Mouse (Mus musculus) MEL (cell line): ENCODE results near the gene Dhx58. TPM values are rescaled to one million over a fixed set of nuclear protein-coding genes. Genes with fewer than 3 reads are reported as not detected.

ENCODE experiments used
- DNase-seq: peaks from one replicate; pipeline ENCODE4 v3.0.0; 2011; ENCODE audit warnings: low read depth, low spot score
- H3K27ac ChIP-seq: 2 replicates; pipeline ENCODE4 v1.5.1; 2012; ENCODE audit warnings: low read depth, mild to moderate bottlenecking, control low read depth, low read length, moderate library complexity; ENCODE audit not compliant: control insufficient read depth
- H3K27me3 ChIP-seq, 2 experiments: fragments of 150-350 bp in 1 of 2; sonication (generic) in 1 of 2; 2 replicates each; pipeline ENCODE4 v1.6.1; 2012; ENCODE audit warnings: low read length in 2 of 2, mild to moderate bottlenecking in 2 of 2, improper control_type of control experiment in 1 of 2, moderate library complexity in 1 of 2; ENCODE audit not compliant: insufficient read depth in 2 of 2, control insufficient read depth in 1 of 2
- H3K36me3 ChIP-seq, 2 experiments: 2 replicates each; pipeline ENCODE4 v1.6.1; 2012 to 2014; ENCODE audit warnings: low read length in 2 of 2, improper control_type of control experiment in 1 of 2, inconsistent platforms in 1 of 2, mild to moderate bottlenecking in 1 of 2; ENCODE audit not compliant: insufficient read depth in 2 of 2, control insufficient read depth in 1 of 2
- H3K4me1 ChIP-seq, 2 experiments: fragments of 150-350 bp in 1 of 2; sonication (generic) in 1 of 2; 2 replicates each; pipeline ENCODE4 v1.6.1; 2012; ENCODE audit warnings: low read length in 2 of 2, improper control_type of control experiment in 1 of 2, mild to moderate bottlenecking in 1 of 2; ENCODE audit not compliant: insufficient read depth in 2 of 2, control insufficient read depth in 1 of 2
- H3K4me3 ChIP-seq, 2 experiments: fragments of 150-350 bp in 1 of 2; sonication (generic) in 1 of 2; 2 replicates each; pipeline ENCODE4 v1.5.1; 2012; ENCODE audit warnings: low read depth in 2 of 2, low read length in 2 of 2, mild to moderate bottlenecking in 2 of 2, moderate library complexity in 2 of 2, control low read depth in 1 of 2, improper control_type of control experiment in 1 of 2; ENCODE audit not compliant: control insufficient read depth in 1 of 2, insufficient read depth in 1 of 2
- H3K79me2 ChIP-seq: 2 replicates; pipeline ENCODE4 v1.6.1; 2012; ENCODE audit warnings: mild to moderate bottlenecking, low read length, moderate library complexity; ENCODE audit not compliant: control insufficient read depth, poor library complexity, insufficient read depth
- H3K9ac ChIP-seq: 2 replicates; pipeline ENCODE4 v1.6.1; 2012; ENCODE audit warnings: low read depth, mild to moderate bottlenecking, control low read depth, low read length, moderate library complexity; ENCODE audit not compliant: control insufficient read depth, poor library complexity, severe bottlenecking
- H3K9me3 ChIP-seq: fragments of 150-350 bp; sonication (generic); replicated peaks from 2 replicates; pipeline ENCODE4 v1.6.1; 2012; ENCODE audit warnings: mild to moderate bottlenecking, low read length, improper control_type of control experiment, moderate library complexity; ENCODE audit not compliant: insufficient read depth
- BHLHE40 ChIP-seq: IDR thresholded peaks from 2 replicates; pipeline ENCODE4 v1.6.1; 2012; ENCODE audit warnings: low read depth, mild to moderate bottlenecking, inconsistent platforms, low read length, improper control_type of control experiment, borderline replicate concordance
- CHD2 ChIP-seq: IDR thresholded peaks from 2 replicates; pipeline ENCODE4 v1.6.1; 2011; ENCODE audit warnings: low read length, improper control_type of control experiment
- E2F4 ChIP-seq: IDR thresholded peaks from 2 replicates; pipeline ENCODE4 v1.6.1; 2011; ENCODE audit warnings: low read depth, low read length, improper control_type of control experiment, borderline replicate concordance
- ELF1 ChIP-seq: IDR thresholded peaks from 2 replicates; pipeline ENCODE4 v1.6.1; 2014; ENCODE audit warnings: low read depth, mild to moderate bottlenecking, inconsistent platforms, low read length, improper control_type of control experiment, moderate library complexity
- ETS1 ChIP-seq: IDR thresholded peaks from 2 replicates; pipeline ENCODE4 v1.6.1; 2012; ENCODE audit warnings: low read depth, mild to moderate bottlenecking, inconsistent platforms, low read length, improper control_type of control experiment, moderate library complexity
- GATA1 ChIP-seq: IDR thresholded peaks from 2 replicates; pipeline ENCODE4 v1.6.1; 2011; ENCODE audit warnings: low read depth, low read length, improper control_type of control experiment
- MAFK ChIP-seq: IDR thresholded peaks from 2 replicates; pipeline ENCODE4 v1.6.1; 2011; ENCODE audit warnings: low read depth, mild to moderate bottlenecking, low read length, improper control_type of control experiment, borderline replicate concordance
- MAX ChIP-seq: IDR thresholded peaks from 2 replicates; pipeline ENCODE4 v1.6.1; 2011; ENCODE audit warnings: low read length, improper control_type of control experiment
- MAZ ChIP-seq: IDR thresholded peaks from 2 replicates; pipeline ENCODE4 v1.6.1; 2012; ENCODE audit warnings: low read depth, mild to moderate bottlenecking, inconsistent platforms, low read length, improper control_type of control experiment
- MEF2A ChIP-seq: IDR thresholded peaks from 2 replicates; pipeline ENCODE4 v1.6.1; 2014; ENCODE audit warnings: low read depth, mild to moderate bottlenecking, inconsistent platforms, low read length, improper control_type of control experiment; ENCODE audit not compliant: poor library complexity, insufficient replicate concordance, severe bottlenecking; ENCODE audit errors: extremely low read depth
- MXI1 ChIP-seq: IDR thresholded peaks from 2 replicates; pipeline ENCODE4 v1.6.1; 2011; ENCODE audit warnings: mild to moderate bottlenecking, low read depth, low read length, improper control_type of control experiment
- MYB ChIP-seq: IDR thresholded peaks from 2 replicates; pipeline ENCODE4 v1.6.1; 2011; ENCODE audit warnings: mild to moderate bottlenecking, low read depth, low read length, improper control_type of control experiment
- NELFE ChIP-seq: IDR thresholded peaks from 2 replicates; pipeline ENCODE4 v1.6.1; 2011; ENCODE audit warnings: low read depth, low read length, improper control_type of control experiment
- NRF1 ChIP-seq: IDR thresholded peaks from 2 replicates; pipeline ENCODE4 v1.6.1; 2014; ENCODE audit warnings: low read depth, mild to moderate bottlenecking, inconsistent platforms, low read length, improper control_type of control experiment, moderate library complexity; ENCODE audit not compliant: poor library complexity, insufficient read depth, severe bottlenecking
- RAD21 ChIP-seq: IDR thresholded peaks from 2 replicates; pipeline ENCODE4 v1.6.1; 2011; ENCODE audit warnings: mild to moderate bottlenecking, low read depth, low read length, improper control_type of control experiment
- RCOR1 ChIP-seq: IDR thresholded peaks from 2 replicates; pipeline ENCODE4 v1.6.1; 2012; ENCODE audit warnings: low read depth, mild to moderate bottlenecking, inconsistent platforms, low read length, improper control_type of control experiment
- SMC3 ChIP-seq: IDR thresholded peaks from 2 replicates; pipeline ENCODE4 v1.6.1; 2011; ENCODE audit warnings: low read depth, low read length, improper control_type of control experiment
- TAL1 ChIP-seq: IDR thresholded peaks from 2 replicates; pipeline ENCODE4 v1.6.1; 2012; ENCODE audit warnings: mild to moderate bottlenecking, inconsistent platforms, low read length, moderate library complexity, mixed read lengths
- TBP ChIP-seq: IDR thresholded peaks from 2 replicates; pipeline ENCODE4 v1.8.0; 2011; ENCODE audit warnings: low read depth, low read length, improper control_type of control experiment
- ZC3H11A ChIP-seq: IDR thresholded peaks from 2 replicates; pipeline ENCODE4 v1.6.1; 2012; ENCODE audit warnings: low read depth, mild to moderate bottlenecking, inconsistent platforms, low read length, improper control_type of control experiment
- ZNF384 ChIP-seq: IDR thresholded peaks from 2 replicates; pipeline ENCODE4 v1.6.1; 2012; ENCODE audit warnings: low read depth, mild to moderate bottlenecking, inconsistent platforms, low read length, improper control_type of control experiment
- polyA plus RNA-seq, 2 experiments: library from polyadenylated mRNA; stranded (reverse) in 1 of 2; unstranded in 1 of 2; fragments of >175 nt in 1 of 2; fragments of >200 nt in 1 of 2; gene quantifications; 2 replicates each; pipeline versions ENCODE4 v1.2.1 to v1.2.4; 2012; ENCODE audit warnings: low replicate concordance in 2 of 2, low read depth in 1 of 2; ENCODE audit not compliant: insufficient read length in 2 of 2, insufficient read depth in 1 of 2, missing spikeins in 1 of 2
- total RNA-seq: library from RNA; depleted of rRNA; stranded (reverse); fragments of 300-350 nt; gene quantifications from 2 replicates; pipeline ENCODE4 v1.2.3, GENCODE M21; 2012

Gene Dhx58
- total and polyA plus RNA-seq, 3 experiments: 3.6 to 3.9 TPM; not detected in 1

DNA sequence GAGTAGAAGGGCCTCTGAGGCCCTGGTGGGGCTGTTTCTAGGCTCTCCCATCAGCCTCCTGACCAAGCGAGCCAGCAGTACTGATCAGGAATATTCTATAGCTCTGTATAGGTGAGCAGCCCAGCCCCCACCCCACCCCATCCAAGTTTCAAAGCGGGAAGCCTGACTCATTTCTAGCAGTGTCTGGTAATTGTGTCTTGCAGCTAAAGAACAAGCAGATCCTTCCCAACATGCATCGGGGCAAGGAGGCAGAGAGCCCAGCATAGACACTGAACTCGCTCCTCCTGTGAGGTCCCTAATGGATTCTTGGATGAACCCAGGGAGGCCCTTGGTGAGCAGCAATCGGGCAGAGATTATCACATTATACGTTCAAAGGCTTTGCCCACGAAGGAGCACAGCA lies 26.3 kb downstream of the Dhx58 start:
- Histone ChIP-seq H3K9me3 (no peaks in the 10 kb centered on the region), H3K9ac (no peak overlapping the region), H3K4me1 (no peaks in the 10 kb centered on the region), H3K27ac (no peak overlapping the region), H3K27me3 (peaks cover 23 to 25% of the 10 kb centered on the region in 2 experiments), H3K4me3 (no peak overlapping the region), H3K36me3 (no peaks in the 10 kb centered on the region), H3K79me2 (no peaks in the 10 kb centered on the region)
- no peak for DNase-seq
- TF ChIP-seq CHD2 (no peak), ZC3H11A (no peak), ZNF384 (no peak), MXI1 (no peak), ELF1 (no peak), RAD21 (no peak), MYB (no peak), MAFK (no peak), ETS1 (no peak), GATA1 (no peak), TAL1 (no peak), MAX (no peak), MAZ (no peak), RCOR1 (no peak), SMC3 (no peak), TBP (no peak), NRF1 (no peak)

DNA sequence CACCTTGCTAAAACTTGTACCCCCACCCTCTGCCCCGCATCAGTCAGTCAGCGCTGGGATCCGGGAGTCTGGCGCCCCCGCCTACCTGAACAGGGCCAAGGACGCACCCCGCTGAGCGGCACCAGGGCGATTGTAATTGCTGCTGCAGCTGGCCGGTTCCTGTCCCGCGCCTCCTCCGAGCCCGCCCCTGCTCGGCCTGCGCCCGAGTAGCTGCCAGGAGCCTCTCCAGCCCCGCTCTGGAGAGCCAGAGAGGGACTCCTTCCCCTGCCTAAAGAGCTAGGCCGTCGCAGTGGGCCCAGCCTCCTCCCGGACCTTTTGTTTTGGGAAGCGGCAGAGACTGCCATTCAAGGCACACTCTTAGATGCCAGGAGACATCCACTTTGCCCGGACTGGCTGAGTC lies 30.9 kb downstream of the Dhx58 start:
- Histone ChIP-seq H3K79me2 (no peaks in the 10 kb centered on the region), H3K4me1 (no peaks in the 10 kb centered on the region), H3K9ac (no peak overlapping the region), H3K27me3 (peaks cover 11% of the 10 kb centered on the region in 2 experiments), H3K36me3 (no peaks in the 10 kb centered on the region), H3K4me3 (no peak overlapping the region), H3K9me3 (no peaks in the 10 kb centered on the region), H3K27ac (no peak overlapping the region)
- DNase-seq: no peak
- TF ChIP-seq MAFK (no peak), TBP (no peak), MAX (no peak), MEF2A (no peak), ZC3H11A (no peak), BHLHE40 (no peak), NELFE (no peak), E2F4 (no peak)
